Mouse (Mus musculus) urinary bladder, postnatal 25 days (tissue): ENCODE results near the gene Cmss1.

Experiments
- DNase-seq: peaks from one replicate; pipeline ENCODE4 v3.0.0; 2022; ENCODE audit warnings: low spot score

Gene Cmss1

DNA sequence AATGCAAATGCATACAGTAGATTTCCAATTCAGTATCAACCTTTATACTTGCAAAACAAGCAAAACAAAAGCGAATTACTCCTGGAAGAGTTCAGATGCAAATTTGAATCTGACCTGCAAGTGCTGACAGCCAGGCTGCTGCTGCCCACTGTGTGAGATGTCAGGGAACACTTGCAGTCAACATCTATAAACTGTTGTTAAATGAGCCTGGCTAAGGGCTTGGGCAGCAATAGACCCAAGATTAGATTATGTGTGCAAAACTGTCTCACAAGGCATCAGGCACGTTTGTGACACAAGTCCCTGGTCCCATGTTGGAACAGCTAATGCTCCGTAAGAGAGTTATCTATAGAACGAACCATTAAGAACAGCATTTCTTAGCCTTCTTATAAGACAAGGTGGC, 314.4 kb downstream of the Cmss1 start:
- DNase-seq = no peak

- DNase-seq = no peak
Observed at GRCm38 (mm10) chr16:57291696-57292095, 315.0 kb downstream of the Cmss1 start.

- no peak for DNase-seq
Observed at GRCm38 (mm10) chr16:57281417-57281816, 325.2 kb downstream of the Cmss1 start.

DNA sequence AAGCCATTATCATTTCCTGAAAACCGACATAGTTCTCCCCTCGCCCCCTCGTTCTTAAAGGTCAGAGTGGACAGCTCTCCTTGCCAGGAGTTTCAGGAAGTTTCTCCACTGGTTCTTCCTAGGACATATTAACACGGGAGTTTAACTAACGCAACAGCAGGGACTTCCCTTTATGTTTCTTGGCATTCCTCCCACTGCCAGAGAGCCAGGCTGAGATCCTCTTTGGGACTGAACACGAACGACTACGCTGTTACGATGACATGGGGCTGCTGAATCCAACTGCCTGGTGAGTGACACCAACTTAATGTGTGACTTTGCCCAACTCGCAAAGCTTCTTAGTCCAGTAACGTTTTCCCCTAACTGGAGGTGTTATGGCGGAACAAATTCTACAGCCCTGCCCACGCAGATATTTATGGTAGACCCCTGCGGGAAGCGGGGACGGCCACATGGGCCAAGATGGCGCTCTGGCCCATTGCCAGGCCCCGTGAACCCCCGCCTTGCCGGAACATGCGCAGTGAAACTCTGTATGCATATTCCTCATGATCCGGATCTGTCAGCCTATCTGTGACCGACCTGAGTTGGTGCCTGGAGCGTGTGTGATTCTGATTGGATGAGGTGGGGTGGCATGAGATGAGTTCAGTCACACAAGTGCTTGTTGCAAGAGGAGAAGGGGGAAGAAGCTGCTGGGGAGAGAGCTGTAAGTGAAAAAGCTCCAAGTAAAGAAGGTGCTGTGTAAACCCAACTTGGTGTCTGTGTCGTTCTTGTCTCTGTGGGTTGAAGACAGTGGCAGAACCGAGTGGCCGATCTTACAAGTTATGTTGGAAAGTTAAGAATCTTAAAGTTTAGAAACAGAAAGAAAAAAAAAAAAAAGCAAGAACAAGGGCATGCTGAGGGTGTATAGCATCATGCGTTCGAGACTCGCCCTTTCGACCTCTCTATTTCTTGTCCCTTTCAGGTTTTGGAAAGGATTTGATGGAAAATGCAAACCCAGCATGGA, 326.1 kb downstream of the Cmss1 start:
- DNase-seq = no peak

- DNase-seq = no peak
Observed at GRCm38 (mm10) chr16:57278976-57279626, 327.6 kb downstream of the Cmss1 start.

DNA sequence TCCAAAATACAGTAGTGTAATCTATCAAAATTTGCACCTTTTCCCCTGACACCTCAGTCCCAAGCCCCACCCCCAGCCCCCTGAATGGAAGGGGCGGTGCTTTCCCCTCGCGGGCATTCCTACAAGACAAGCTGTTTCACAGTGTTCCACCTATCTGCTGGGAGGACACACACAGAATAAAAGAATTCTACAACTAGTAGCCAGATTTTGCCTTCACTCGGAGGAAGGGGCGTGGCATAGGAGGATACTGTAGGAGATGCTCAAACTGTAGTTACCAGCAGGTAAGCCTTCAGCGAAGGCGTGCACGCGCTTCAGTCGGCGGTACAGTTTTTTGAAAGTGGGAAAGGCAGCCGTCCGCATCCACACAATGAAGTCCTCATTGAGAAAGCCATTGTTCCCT, 336.9 kb downstream of the Cmss1 start:
- DNase-seq = no peak

- no peak for DNase-seq
Observed at GRCm38 (mm10) chr16:57268058-57268841, 338.4 kb downstream of the Cmss1 start.

GRCm38 (mm10) chr16:57267068-57267467, 339.6 kb downstream of the Cmss1 start:
- no peak for DNase-seq

GRCm38 (mm10) chr16:57260152-57260551, 346.5 kb downstream of the Cmss1 start:
- no peak for DNase-seq

DNA sequence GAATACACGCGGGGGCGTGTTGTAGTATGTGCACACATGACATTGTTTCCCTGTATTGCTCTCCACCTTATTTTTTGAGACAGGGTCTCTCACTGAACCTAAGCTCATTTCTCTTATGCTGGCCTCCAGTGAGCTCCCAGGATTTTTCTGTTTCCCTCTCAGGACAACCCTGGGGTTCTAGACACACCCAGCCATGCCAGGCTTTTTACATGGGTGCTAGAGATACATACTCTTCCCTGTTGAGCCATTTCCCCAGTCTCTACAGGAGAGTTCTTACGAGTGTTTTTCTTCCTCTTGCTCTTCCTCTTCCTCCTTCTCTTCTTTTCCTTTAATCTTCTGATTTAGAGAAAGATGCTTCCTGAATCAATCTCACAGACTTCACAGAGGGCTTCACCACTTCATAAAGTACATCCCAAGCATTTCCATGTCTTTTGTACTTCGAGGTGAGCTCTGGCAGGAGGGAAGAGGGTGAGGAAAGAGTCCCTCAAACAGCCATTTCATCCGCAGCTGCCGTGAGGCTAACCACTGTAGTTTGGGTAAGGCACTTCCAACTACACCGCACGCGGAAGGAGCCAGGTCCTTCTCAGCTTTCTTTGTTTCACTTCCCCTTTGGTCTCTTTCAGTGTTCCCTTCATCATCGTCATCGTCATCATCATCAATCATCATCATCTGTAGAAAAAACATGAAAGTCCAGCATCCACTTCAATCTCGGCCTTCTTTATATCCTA, 347.1 kb downstream of the Cmss1 start:
- DNase-seq = no peak
